Mouse (Mus musculus) lung, postnatal 25 days (tissue): Measurements from ENCODE around the gene Rab37.

Experiments
- DNase-seq: peaks from one replicate; pipeline ENCODE4 v3.0.0; 2022; ENCODE audit warnings: low spot score

The Rab37 gene

GRCm38 (mm10) chr11:115091362-115091901, at the start of gene Rab37:
Gene Rab37, plus strand, starts transcription at chr11:115091431.
- DNase-seq, result no peak

DNA sequence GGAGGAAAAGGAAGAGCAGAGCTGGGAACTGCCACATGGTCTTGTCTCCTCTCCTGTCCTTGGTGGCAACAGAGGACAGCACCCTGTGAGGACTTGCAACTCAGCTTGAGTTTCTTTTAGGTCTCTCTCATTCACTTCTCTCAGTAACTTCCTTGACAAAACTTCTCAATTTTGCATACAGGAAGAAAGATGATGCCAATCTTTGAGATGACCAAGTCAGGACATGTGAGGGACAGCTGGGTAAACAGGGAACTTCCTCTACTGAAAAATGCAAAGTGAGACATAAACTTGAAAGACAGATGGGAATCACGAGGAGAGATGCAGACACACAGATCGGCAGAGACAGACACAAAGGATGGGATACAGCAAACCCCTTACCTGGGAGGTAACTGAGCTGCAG, 43.0 kb upstream of the Rab37 start, which contains the start of gene Cd300ld3:
TSS of gene Cd300ld3 (minus strand) at position 151 of the 400 bp plus-strand sequence.
- peak; percentile 14 for DNase-seq

DNA sequence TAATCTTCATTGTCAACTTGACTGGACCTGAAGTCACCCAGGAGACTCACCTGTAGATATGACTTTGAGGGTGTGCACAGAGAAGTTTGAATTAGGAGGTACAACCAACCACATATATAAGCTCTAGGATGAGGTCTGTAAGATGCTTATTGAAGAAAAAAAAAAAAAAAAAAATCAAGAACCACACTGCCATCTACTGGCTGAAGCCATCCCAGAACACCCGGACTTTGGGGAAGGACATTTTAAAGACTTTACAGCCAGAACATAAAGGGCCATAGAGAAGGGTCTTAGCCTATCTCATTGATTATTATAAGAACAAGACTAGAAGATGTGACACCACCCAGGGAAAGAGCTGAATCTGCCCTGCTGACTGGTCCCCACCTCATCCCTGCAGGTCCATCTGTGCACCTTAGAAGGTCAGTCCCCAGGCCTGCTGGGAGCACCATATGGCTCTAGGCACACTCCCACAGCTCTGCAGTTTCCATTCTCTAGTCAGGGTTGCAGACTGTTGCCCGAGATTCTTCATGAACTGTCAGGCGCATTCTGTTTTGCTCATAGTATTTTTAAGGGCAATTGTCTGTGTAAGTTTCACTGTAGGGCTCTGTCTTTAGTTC, 41.8 kb upstream of the Rab37 start:
- DNase-seq, result no peak

- DNase-seq, result no peak
Observed at GRCm38 (mm10) chr11:115052206-115052605, 39.0 kb upstream of the Rab37 start.

DNA sequence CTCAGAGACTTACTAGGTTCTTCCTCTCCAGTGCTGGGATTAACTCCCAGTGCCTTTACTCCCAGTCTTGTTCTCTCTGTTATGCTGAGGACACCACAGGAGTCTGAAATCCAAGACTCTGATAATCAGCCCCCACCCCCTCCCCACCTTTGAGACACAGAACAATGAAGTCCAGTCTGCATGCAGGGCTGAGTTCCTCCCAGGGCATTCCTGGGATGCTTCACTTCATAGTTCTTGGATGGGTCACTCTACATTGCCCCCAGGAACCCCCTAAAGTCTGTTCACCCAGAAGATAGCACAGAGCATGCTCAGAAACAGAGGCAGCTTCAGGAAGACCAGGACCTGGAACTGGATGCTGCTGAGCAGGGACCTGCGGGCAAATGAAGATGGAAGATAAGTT, 38.2 kb upstream of the Rab37 start:
- DNase-seq, result no peak

DNA sequence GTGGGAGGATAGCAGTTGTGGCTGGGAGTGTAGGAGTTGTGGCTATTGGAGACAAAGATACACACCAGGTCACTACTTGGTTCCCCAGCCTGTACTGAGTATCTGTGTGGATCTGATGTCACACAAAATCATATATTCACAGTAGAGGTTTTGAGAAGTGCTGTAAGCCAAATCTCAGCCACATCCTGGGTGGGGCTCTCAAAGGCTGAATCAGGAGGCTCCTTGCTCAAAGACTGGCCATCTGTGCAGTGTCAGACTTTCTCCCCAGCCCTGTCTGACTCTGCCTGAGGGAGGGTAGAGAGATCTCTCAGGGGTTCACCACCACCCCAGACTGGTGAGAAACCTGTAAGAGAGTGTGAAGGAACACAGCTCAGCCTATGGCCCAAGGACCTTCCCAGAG, 36.7 kb upstream of the Rab37 start:
- no peak for DNase-seq

GRCm38 (mm10) chr11:115058701-115059100, 32.5 kb upstream of the Rab37 start:
- no peak for DNase-seq

DNA sequence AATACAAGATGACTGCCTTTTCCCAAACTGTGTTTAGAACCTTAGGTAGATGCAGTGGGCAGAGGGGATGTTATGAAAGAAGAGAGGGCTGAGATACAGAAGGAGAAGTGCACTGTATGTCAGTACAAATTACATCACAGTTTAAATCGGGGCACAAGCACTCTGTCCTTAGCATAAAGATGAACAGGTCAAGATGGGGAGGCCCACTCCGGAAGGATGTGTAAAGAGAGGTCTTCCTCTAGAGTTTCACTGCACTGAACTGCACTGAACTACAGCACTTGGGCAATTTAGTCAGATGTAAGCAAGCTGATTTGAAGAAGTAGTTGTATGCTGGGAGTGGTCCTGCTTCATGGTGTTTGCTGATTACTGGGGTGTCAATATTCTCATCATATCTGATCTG, 31.4 kb upstream of the Rab37 start:
- peak; percentile 5 for DNase-seq

GRCm38 (mm10) chr11:115062077-115062476, 29.2 kb upstream of the Rab37 start, which contains the start of gene Cd300e:
Gene Cd300e, minus strand, starts transcription at chr11:115062177.
- no peak for DNase-seq

DNA sequence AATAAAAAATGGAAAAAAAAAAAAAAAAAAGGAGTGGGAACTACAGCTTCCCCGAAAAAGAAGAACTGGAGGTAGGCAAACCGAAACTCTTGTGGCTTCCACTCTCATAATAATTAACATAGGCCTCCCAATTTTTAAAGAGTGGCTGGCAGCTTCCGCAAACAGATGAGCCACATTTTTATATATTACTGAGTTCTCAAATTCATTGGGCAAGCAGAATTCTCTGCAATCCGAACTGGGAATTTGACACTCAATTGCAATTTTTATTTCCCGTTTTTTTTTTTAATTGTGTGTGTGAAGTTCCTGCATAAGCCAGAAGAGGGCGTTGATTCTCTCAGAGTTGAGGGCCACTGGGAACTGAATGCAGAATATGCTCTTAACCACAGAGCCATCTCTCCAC, 24.5 kb upstream of the Rab37 start:
- peak; percentile 34 for DNase-seq

DNA sequence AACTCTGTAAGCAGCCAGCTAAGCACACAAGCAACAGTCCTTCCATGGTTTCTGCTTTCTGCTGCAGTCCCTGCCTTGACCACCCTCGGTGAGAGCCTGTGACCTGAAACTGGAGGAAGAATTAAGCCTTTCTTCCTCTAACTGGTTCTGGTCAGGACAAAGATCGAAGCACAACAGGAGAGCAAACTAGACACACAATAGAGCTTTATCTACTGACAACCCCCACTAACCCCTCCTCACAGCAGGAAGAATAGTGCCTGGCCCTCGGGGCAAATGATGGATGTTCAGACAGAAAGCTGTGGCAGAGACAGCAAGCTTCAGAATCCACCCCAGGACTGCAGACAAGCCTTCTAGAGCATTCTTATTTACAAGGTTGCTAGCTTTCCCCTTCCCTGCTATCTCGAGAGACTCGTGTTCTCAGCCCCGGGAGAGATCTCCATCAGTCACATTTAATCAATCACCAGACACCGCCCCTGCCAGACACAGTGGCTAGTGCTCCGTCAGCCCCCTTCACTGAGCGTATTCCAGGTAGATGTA, 20.1 kb upstream of the Rab37 start:
- no peak for DNase-seq

- peak; percentile 69 for DNase-seq
Observed at GRCm38 (mm10) chr11:115071631-115072294, 19.5 kb upstream of the Rab37 start.

DNA sequence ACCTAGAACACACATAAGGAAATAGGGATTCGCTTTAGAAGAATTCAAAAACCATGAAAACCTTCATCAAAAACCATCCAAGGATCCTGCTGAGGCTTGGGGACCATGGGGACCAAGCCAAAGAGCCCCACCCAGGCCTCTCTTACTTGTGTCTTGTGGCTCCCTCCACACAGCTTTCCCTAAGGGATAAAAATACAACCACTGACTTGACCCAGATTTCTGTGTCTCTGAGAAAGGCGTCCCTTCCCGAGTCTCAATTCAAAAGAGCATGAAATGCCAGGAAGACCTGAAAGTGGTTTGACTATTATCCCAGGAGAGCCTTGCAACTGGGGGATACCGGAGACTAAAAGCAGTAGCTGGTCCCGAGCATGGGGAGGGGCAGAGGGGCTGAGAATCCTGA, 18.2 kb upstream of the Rab37 start:
- DNase-seq, result no peak

- DNase-seq, result no peak
Observed at GRCm38 (mm10) chr11:115075407-115075806, 15.8 kb upstream of the Rab37 start.

DNA sequence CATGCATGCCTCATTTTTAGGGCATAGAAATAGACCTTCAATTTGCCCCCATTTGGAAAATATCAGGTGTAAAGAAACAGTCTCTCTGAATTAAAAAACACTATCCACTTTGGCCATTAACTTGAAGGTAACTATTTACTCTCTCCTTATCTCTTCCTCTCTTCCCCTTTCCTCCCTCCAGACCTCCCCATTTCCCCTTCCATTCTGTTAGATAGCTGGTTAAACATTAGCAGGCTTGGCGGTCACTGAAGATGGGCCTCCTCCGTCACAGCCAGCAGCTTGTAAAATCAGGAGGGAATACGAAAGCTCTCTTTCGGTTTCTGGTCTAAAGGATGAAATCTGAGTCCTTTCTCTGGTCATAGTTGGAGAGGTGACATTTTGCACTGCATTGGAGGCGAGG, 15.4 kb upstream of the Rab37 start:
- DNase-seq, result no peak

DNA sequence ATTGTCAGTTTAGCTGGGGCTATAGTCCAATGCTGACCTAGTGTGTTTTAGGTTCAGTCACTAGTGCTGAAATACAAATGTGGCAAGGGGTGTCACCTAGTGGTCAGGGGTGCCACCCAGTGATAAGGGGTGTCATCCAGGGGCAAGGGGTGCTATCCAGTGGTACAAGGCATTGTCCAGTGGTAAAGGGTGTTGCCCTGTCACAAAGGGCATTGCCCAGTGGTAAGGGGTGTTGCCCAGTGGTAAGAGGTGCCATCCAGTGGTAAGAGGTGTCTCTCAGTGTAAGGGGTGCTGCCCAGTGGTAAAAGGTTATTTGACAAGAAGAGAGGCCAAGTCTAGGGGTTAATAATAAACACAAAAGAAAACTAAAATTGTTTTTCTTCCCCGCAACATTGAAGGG, 13.8 kb upstream of the Rab37 start:
- no peak for DNase-seq

- no peak for DNase-seq
Observed at GRCm38 (mm10) chr11:115078680-115079079, 12.6 kb upstream of the Rab37 start.

- peak; percentile 48 for DNase-seq
Observed at GRCm38 (mm10) chr11:115080886-115081285, 10.3 kb upstream of the Rab37 start.

DNA sequence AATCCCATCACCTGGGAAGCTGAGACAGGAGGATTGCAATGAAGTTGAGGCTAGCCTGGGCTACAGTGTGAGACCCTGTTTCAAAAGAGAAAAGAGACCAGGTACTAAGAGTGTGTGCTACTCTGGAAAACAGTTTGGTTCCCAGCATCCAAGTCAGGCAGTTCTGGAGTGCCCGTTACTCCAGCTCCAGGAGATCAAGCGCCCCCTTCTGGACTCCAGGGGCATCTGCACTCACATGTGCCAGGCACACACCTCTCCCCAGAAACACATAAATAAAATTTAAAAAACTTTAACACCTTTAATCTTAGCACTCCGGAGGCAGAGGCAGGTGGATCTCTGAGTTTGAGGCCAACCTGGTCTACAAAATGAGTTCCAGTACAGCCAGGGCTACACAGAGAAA, 9.9 kb upstream of the Rab37 start:
- DNase-seq, result no peak

GRCm38 (mm10) chr11:115082196-115082595, 9.0 kb upstream of the Rab37 start:
- DNase-seq, result no peak

DNA sequence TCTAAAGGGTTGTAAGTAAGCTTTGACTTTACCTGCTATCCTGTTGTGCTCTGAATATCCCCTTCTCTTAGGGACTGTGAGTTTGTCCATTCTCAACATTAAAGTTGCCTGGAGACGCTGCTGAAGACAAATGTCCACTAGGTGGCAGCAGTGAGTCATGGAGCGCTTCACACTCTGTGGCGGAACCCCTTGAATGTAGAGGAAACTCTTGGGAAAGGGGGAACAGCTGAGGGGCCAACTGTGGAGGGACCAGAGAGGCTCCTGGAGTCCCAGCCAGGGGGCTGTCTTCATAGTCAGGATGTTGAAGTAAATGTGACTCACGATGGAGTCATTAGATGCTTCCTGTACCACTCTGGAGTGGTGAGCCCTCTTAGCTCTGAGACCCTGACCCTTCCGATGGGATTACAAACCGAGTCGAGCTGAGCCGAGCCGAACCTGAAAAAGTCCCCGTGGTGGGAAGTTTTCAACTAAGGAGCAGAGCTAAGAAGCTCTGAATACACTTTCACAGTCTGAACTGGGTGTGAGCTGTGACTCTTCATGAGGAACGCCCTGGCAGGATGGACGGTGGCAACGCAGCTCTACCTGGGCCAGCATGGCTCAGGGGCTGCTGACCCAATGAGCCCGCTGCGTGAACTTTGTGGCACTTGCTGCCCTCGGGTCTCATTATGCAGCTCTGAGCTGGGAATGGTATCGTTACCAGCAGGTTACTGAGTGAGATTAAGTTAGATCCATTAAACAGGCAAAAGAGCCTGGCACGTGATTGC, 7.7 kb upstream of the Rab37 start:
- peak; percentile 64 for DNase-seq

DNA sequence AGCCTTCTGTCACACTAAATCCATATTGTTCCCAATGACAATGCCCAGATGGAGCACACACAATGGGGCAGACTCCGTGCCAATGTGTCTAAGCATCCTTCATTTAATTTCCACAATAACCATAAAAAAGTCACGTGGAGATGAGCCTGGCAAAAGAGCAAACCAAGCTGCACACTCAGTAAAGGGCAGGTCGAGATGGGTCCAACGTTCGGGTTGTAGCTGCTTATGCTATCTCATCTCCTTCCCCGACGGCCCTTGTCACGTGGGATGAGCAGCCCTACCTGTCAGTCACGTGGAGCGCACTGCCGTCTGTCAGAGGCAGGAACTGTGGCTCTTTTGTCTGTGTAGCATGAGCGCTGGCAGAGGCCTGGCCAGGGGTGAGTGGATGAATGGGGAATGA, 6.6 kb upstream of the Rab37 start:
- no peak for DNase-seq

GRCm38 (mm10) chr11:115085064-115085463, 6.2 kb upstream of the Rab37 start:
- DNase-seq, result no peak
